Mouse (Mus musculus): Measurements from ENCODE around the gene Wee2.

Gene Wee2

GRCm38 (mm10) chr6:40435151-40436046 lies 3.5 kb upstream of the Wee2 start:
- ATAC-seq (ENCODE audit: insufficient number of reproducible peaks, low FRiP score, low TSS enrichment), result peak; percentile 18; the same call in 1 of the 2 replicates

GRCm38 (mm10) chr6:40436047-40436483 lies 2.8 kb upstream of the Wee2 start, which contains the start of gene E330009J07Rik:
TSS of gene E330009J07Rik (minus strand) at chr6:40436135.
- ATAC-seq (ENCODE audit: insufficient number of reproducible peaks, low FRiP score, low TSS enrichment), result peak; percentile 81

- no peak for ATAC-seq (ENCODE audit: insufficient number of reproducible peaks, low FRiP score, low TSS enrichment)
Observed at GRCm38 (mm10) chr6:40439731-40440130, 843 bp downstream of the Wee2 start.

- no peak for ATAC-seq (ENCODE audit: insufficient number of reproducible peaks, low FRiP score, low TSS enrichment)
Observed at GRCm38 (mm10) chr6:40441276-40441675, 2.4 kb downstream of the Wee2 start.

GRCm38 (mm10) chr6:40441755-40442154 lies 2.9 kb downstream of the Wee2 start:
- no peak for ATAC-seq (ENCODE audit: insufficient number of reproducible peaks, low FRiP score, low TSS enrichment)

- no peak for ATAC-seq (ENCODE audit: insufficient number of reproducible peaks, low FRiP score, low TSS enrichment)
Observed at GRCm38 (mm10) chr6:40443281-40443928, 4.5 kb downstream of the Wee2 start.

- no peak for ATAC-seq (ENCODE audit: insufficient number of reproducible peaks, low FRiP score, low TSS enrichment)
Observed at GRCm38 (mm10) chr6:40448626-40449025, 9.7 kb downstream of the Wee2 start.

- ATAC-seq (ENCODE audit: insufficient number of reproducible peaks, low FRiP score, low TSS enrichment), result no peak
Observed at GRCm38 (mm10) chr6:40454436-40455041, 15.7 kb downstream of the Wee2 start.

GRCm38 (mm10) chr6:40465710-40466109 lies 26.8 kb downstream of the Wee2 start:
- ATAC-seq (ENCODE audit: insufficient number of reproducible peaks, low FRiP score, low TSS enrichment), result no peak

- peak; percentile 99 for ATAC-seq (ENCODE audit: insufficient number of reproducible peaks, low FRiP score, low TSS enrichment)
Observed at GRCm38 (mm10) chr6:40470916-40471719, 32.2 kb downstream of the Wee2 start, which contains the start of gene Ssbp1. TSS of gene Ssbp1 (plus strand) at chr6:40471352.

GRCm38 (mm10) chr6:40471720-40472010 lies 32.8 kb downstream of the Wee2 start:
- ATAC-seq (ENCODE audit: insufficient number of reproducible peaks, low FRiP score, low TSS enrichment), result no peak

- ATAC-seq (ENCODE audit: insufficient number of reproducible peaks, low FRiP score, low TSS enrichment), result no peak
Observed at GRCm38 (mm10) chr6:40476132-40476531, 37.2 kb downstream of the Wee2 start.

GRCm38 (mm10) chr6:40479705-40480104 lies 40.8 kb downstream of the Wee2 start:
- no peak for ATAC-seq (ENCODE audit: insufficient number of reproducible peaks, low FRiP score, low TSS enrichment)

GRCm38 (mm10) chr6:40482318-40482717 lies 43.4 kb downstream of the Wee2 start:
- no peak for ATAC-seq (ENCODE audit: insufficient number of reproducible peaks, low FRiP score, low TSS enrichment)

GRCm38 (mm10) chr6:40490933-40491332 lies 52.0 kb downstream of the Wee2 start, which contains the start of gene Tas2r137:
TSS of gene Tas2r137 (plus strand) at chr6:40491233.
- no peak for ATAC-seq (ENCODE audit: insufficient number of reproducible peaks, low FRiP score, low TSS enrichment)

GRCm38 (mm10) chr6:40493229-40493628 lies 54.3 kb downstream of the Wee2 start, which contains the start of gene Tas2r108:
TSS of gene Tas2r108 (plus strand) at chr6:40493529.
- no peak for ATAC-seq (ENCODE audit: insufficient number of reproducible peaks, low FRiP score, low TSS enrichment)
